Mouse (Mus musculus): Measurements from ENCODE around the gene Krt76. TPM values are rescaled to one million over a fixed set of nuclear protein-coding genes. Genes with fewer than 3 reads are reported as not detected.

The Krt76 gene
- polyA plus RNA-seq, 1 experiment from 2014 or later: not detected

DNA sequence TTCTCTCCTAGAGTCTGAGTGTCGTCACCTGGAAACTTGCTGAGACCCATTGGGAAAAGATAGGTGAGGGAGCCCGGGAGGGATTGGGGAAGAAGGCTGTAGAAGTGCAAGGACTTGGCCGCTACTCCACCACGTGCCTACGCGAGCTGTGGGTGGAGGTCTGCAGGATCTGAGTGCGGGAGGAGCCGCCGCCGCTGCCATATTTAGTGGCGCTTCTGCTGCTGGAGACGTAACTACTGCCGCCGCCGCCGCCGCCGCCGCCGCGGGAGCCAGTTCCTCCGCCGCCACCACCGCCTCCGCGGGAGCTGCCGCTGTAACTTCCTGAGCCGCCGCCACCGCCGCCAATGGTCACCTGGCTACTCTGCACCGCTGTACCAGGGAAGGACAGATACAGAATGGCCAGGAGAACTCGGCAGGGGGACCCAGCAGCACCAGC is 33.0 kb downstream of the Krt76 start:
- Histone ChIP-seq H3K9me3 (replicated peaks) (no peaks in the 10 kb centered on the region), H3K27me3 (replicated peaks) (peaks cover 62% of the 10 kb centered on the region), H3K36me3 (no peaks in the 10 kb centered on the region), H3K4me3 (peak overlapping the region; percentile 55), H3K9ac (peak overlapping the region; percentile 62), H3K27ac (ENCODE audit: poor library complexity, severe bottlenecking) (no peak overlapping the region), H3K4me1 (replicated peaks) (peaks cover 11% of the 10 kb centered on the region), H3K4me2 (peak overlapping the region; percentile 94)
- under 1% methylated on average over 32 of the region's 33 CpGs for WGBS
- no peak for ATAC-seq (ENCODE audit: insufficient number of reproducible peaks, low FRiP score)

DNA sequence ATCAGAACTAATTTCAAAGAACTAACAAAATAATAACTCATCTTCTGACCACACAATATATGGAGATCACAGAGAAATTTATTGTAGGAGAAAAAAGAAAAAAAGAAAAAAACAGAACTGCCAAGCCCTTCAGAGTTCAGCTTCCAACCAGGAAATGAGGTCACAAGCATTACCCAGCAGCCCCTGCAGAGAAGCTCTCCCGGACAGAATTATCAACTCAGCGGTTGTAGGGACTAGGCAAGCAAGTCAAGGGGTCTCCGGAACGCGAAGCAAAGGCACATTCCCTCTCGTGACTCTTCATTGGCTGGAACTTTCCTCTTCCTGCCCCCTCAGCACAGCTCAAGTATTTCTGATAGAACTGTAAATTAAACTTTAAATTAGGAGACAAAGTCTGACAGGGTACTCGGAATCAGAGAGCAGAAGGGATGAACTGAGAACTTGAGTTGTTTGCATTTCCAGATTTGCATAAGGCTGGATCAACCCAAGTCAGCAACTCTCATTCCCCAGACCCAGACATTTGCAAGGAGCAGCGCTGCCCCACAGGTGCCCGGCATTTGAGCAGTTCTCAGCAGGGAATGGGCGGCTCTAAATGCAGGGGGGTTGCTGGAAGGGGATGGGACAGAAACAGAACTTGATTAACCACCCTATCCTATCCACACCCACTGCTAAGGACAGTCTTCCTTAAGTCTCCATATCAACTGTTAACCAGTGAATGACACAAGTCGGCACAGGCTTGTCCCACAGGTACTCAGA is 33.9 kb downstream of the Krt76 start:
- Histone ChIP-seq H3K27me3 (replicated peaks) (peaks cover 71% of the 10 kb centered on the region), H3K4me2 (peak overlapping the region; percentile 94), H3K36me3 (no peaks in the 10 kb centered on the region), H3K9ac (no peak overlapping the region), H3K27ac (ENCODE audit: poor library complexity, severe bottlenecking) (no peak overlapping the region), H3K9me3 (replicated peaks) (no peaks in the 10 kb centered on the region), H3K4me3 (peak overlapping the region; percentile 55), H3K4me1 (replicated peaks) (peaks cover 17% of the 10 kb centered on the region)
- no peak for ATAC-seq (ENCODE audit: insufficient number of reproducible peaks, low FRiP score)
- WGBS: 5% methylated on average over 11 of the region's 11 CpGs

DNA sequence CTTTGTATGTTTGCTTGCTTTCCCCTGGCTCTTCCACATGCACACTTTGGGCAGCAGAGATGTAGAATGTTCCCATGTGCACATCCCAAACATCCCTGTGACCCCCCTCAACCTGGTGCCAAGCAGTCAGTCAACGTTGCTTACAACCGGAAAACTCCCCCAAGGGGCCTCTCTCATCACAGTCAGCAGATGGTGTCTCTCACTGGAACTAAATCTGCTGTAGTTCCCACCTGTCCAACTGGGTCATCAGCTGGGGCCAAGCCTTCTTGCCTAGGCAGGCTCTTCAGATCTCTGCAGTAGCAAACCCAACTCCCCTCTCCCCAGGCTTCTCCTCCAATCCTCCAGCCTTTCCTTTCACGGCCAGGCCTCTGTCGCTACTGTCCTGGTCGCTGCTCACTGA is 36.0 kb downstream of the Krt76 start:
- Histone ChIP-seq H3K27ac (ENCODE audit: poor library complexity, severe bottlenecking) (no peak overlapping the region), H3K4me2 (no peak overlapping the region), H3K9ac (no peak overlapping the region), H3K9me3 (replicated peaks) (no peaks in the 10 kb centered on the region), H3K4me3 (no peak overlapping the region), H3K4me1 (replicated peaks) (peaks cover 17% of the 10 kb centered on the region), H3K27me3 (replicated peaks) (peaks cover 81% of the 10 kb centered on the region), H3K36me3 (no peaks in the 10 kb centered on the region)
- WGBS: 55% methylated on average over 5 of the region's 5 CpGs
- ATAC-seq (ENCODE audit: insufficient number of reproducible peaks, low FRiP score): no peak

DNA sequence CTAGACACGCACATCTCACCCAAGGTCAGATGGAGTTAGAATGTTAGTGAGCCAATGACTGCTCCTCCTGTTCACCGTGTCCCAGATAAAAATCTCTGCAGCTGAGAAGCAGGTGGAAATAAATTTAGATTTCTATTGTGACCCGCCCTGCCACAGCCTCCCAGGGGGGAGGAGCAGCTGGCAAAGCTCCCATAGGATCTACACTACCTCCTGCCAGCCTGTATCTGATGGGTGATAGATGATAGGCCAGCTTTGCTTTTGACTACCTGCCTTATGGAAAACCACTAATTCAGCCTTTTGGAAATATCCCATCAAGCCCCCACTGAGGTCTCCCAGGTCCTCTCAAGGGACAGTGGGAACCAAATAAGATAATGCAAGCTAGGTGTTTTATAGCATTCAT is 37.0 kb downstream of the Krt76 start:
- H3K9me3 ChIP-seq (replicated peaks): no peaks in the 10 kb centered on the region
- 72% methylated on average over 3 of the region's 3 CpGs for WGBS
- peaks cover 17% of the 10 kb centered on the region for H3K4me1 ChIP-seq (replicated peaks)
- peaks cover 81% of the 10 kb centered on the region for H3K27me3 ChIP-seq (replicated peaks)
- H3K36me3 ChIP-seq: no peaks in the 10 kb centered on the region
- no peak overlapping the region for H3K4me3 ChIP-seq
- no peak overlapping the region for H3K27ac ChIP-seq (ENCODE audit: poor library complexity, severe bottlenecking)
- H3K4me2 ChIP-seq: no peak overlapping the region
- ATAC-seq (ENCODE audit: insufficient number of reproducible peaks, low FRiP score): no peak
- H3K9ac ChIP-seq: no peak overlapping the region

- H3K36me3 ChIP-seq: no peaks in the 10 kb centered on the region
- H3K9me3 ChIP-seq (replicated peaks): no peaks in the 10 kb centered on the region
- H3K4me2 ChIP-seq: no peak overlapping the region
- peaks cover 77% of the 10 kb centered on the region for H3K27me3 ChIP-seq (replicated peaks)
- WGBS: 16% methylated on average over 5 of the region's 5 CpGs
- no peak overlapping the region for H3K27ac ChIP-seq (ENCODE audit: poor library complexity, severe bottlenecking)
- ATAC-seq (ENCODE audit: insufficient number of reproducible peaks, low FRiP score): no peak
- peaks cover 13% of the 10 kb centered on the region for H3K4me1 ChIP-seq (replicated peaks)
- no peak overlapping the region for H3K4me3 ChIP-seq
- no peak overlapping the region for H3K9ac ChIP-seq
These were observed 38.4 kb downstream of the Krt76 start for GRCm38 (mm10) chr15:101854294-101854693.

- Histone ChIP-seq H3K36me3 (no peaks in the 10 kb centered on the region), H3K4me2 (no peak overlapping the region), H3K9me3 (replicated peaks) (no peaks in the 10 kb centered on the region), H3K27ac (ENCODE audit: poor library complexity, severe bottlenecking) (no peak overlapping the region), H3K4me3 (no peak overlapping the region), H3K9ac (no peak overlapping the region), H3K27me3 (replicated peaks) (peaks cover 79% of the 10 kb centered on the region), H3K4me1 (replicated peaks) (0 out of 2 replicates have a peak, but pooled peaks cover 6% of the 10 kb centered on the region)
- no peak for ATAC-seq (ENCODE audit: insufficient number of reproducible peaks, low FRiP score)
- 53% methylated on average over 5 of the region's 5 CpGs for WGBS
These were observed 40.1 kb downstream of the Krt76 start for GRCm38 (mm10) chr15:101852571-101852970.

- Histone ChIP-seq H3K4me3 (no peak within 1 kb of the TSS), H3K4me2 (no peak within 1 kb of the TSS), H3K27me3 (replicated peaks) (peaks cover 75% of the 10 kb centered on the region), H3K36me3 (no peaks in the 10 kb centered on the region), H3K4me1 (replicated peaks) (peaks cover 7% of the 10 kb centered on the region; the same call in 1 of the 2 replicates), H3K9me3 (replicated peaks) (no peaks in the 10 kb centered on the region), H3K27ac (ENCODE audit: poor library complexity, severe bottlenecking) (no peak within 1 kb of the TSS), H3K9ac (no peak within 1 kb of the TSS)
- ATAC-seq (ENCODE audit: insufficient number of reproducible peaks, low FRiP score): no peak
- WGBS: 75% methylated on average over 6 of the region's 6 CpGs
These were observed 42.0 kb downstream of the Krt76 start, which contains the start of gene Krt1 for GRCm38 (mm10) chr15:101850694-101851093. TSS of gene Krt1 (minus strand) at chr15:101850794.

- Histone ChIP-seq H3K9ac (peak overlapping the region; percentile 76), H3K4me3 (peak overlapping the region; percentile 56), H3K4me1 (replicated peaks) (peaks cover 6% of the 10 kb centered on the region; the same call in 1 of the 2 replicates), H3K4me2 (peak overlapping the region; percentile 84), H3K9me3 (replicated peaks) (no peaks in the 10 kb centered on the region), H3K36me3 (no peaks in the 10 kb centered on the region), H3K27me3 (replicated peaks) (peaks cover 57% of the 10 kb centered on the region), H3K27ac (ENCODE audit: poor library complexity, severe bottlenecking) (no peak overlapping the region)
- under 1% methylated on average over 37 of the region's 37 CpGs for WGBS
- no peak; the same call in 1 of the 2 replicates for ATAC-seq (ENCODE audit: insufficient number of reproducible peaks, low FRiP score)
These were observed 46.7 kb downstream of the Krt76 start for GRCm38 (mm10) chr15:101845971-101846403.

DNA sequence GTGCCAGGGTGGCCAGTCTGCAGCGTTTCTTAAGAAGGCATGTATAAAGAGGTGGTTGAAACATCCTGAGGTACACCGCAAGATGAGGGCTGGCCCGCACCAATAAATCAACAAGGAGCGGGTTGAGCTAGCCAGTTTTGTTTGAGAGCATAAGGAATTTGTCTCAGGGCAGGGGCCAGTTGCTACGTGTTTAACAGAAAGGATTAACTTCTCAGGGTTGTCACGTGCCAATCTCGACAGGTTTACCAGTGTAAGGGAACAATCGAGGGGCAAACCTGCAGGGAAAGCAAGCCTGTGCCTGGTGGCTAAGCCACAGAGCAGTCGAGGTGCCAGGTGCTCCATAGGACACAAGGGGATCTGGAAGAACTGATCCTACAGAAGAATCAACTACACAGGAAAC is 49.5 kb downstream of the Krt76 start:
- H3K27me3 ChIP-seq (replicated peaks): peaks cover 47% of the 10 kb centered on the region
- H3K4me1 ChIP-seq (replicated peaks): peaks cover 6% of the 10 kb centered on the region; the same call in 1 of the 2 replicates
- 65% methylated on average over 9 of the region's 9 CpGs for WGBS
- no peak for ATAC-seq (ENCODE audit: insufficient number of reproducible peaks, low FRiP score)
- H3K36me3 ChIP-seq: no peaks in the 10 kb centered on the region
- no peak overlapping the region for H3K27ac ChIP-seq (ENCODE audit: poor library complexity, severe bottlenecking)
- H3K4me3 ChIP-seq: no peak overlapping the region
- no peak overlapping the region for H3K9ac ChIP-seq
- H3K9me3 ChIP-seq (replicated peaks): no peaks in the 10 kb centered on the region
- no peak overlapping the region for H3K4me2 ChIP-seq

GRCm38 (mm10) chr15:101834784-101835328 is 57.9 kb downstream of the Krt76 start:
- Histone ChIP-seq H3K27ac (ENCODE audit: poor library complexity, severe bottlenecking) (no peak overlapping the region), H3K27me3 (replicated peaks) (peaks cover 17% of the 10 kb centered on the region), H3K4me2 (no peak overlapping the region), H3K9me3 (replicated peaks) (no peaks in the 10 kb centered on the region), H3K4me1 (replicated peaks) (no peaks in the 10 kb centered on the region), H3K9ac (no peak overlapping the region), H3K4me3 (no peak overlapping the region), H3K36me3 (no peaks in the 10 kb centered on the region)
- no peak for ATAC-seq (ENCODE audit: insufficient number of reproducible peaks, low FRiP score)
- 62% methylated on average over 5 of the region's 5 CpGs for WGBS
